Mouse (Mus musculus) heart, embryonic 10.5 days (tissue): Measurements from ENCODE around the gene Osbpl8. TPM values are rescaled to one million over a fixed set of nuclear protein-coding genes. Genes with fewer than 3 reads are reported as not detected.
A peak's percentile ranks its signal among the peaks of the same experiment; 100 is the strongest.

ENCODE experiments used
- DNase-seq: peaks from one replicate; pipeline ENCODE4 v3.0.0-alpha.2; 2017; ENCODE audit warnings: low spot score
- H3K27ac ChIP-seq: fragments of 300-500 bp; sonication (generic); 2 replicates; pipeline ENCODE4 v1.5.1; 2016; ENCODE audit warnings: mild to moderate bottlenecking
- H3K27me3 ChIP-seq: fragments of 300-500 bp; sonication (generic); 2 replicates; pipeline ENCODE4 v1.6.1; 2016; ENCODE audit warnings: mild to moderate bottlenecking; ENCODE audit not compliant: poor library complexity, insufficient read depth, severe bottlenecking
- H3K36me3 ChIP-seq: fragments of 300-500 bp; sonication (generic); 2 replicates; pipeline ENCODE4 v1.6.1; 2016; ENCODE audit warnings: mild to moderate bottlenecking, moderate library complexity
- H3K4me1 ChIP-seq: fragments of 300-500 bp; sonication (generic); 2 replicates; pipeline ENCODE4 v1.6.1; 2016; ENCODE audit warnings: mild to moderate bottlenecking
- H3K4me3 ChIP-seq: fragments of 300-500 bp; sonication (generic); 2 replicates; pipeline ENCODE4 v1.5.1; 2016; ENCODE audit warnings: mild to moderate bottlenecking, moderate library complexity
- H3K9me3 ChIP-seq: fragments of 300-500 bp; sonication (generic); 2 replicates; pipeline ENCODE4 v1.6.1; 2016; ENCODE audit warnings: mild to moderate bottlenecking, moderate library complexity
- WGBS: fragments of 180-500 bp; shearing (Covaris S2); methylation state at CpG from one replicate; pipeline ENCODE4 v1.1.7; 2016; 5-methylcytosine and 5-hydroxymethylcytosine counted together
- polyA plus RNA-seq: library from polyadenylated mRNA; unstranded; fragments of >200 nt; fragmentation: Nextera tagmentation; extraction: Ambion mirVana; gene quantifications from 2 replicates; pipeline ENCODE4 v1.2.1, GENCODE M21; 2016

Gene Osbpl8
- polyA plus RNA-seq, 1 experiment from 2014 or later, result 11.5 TPM

DNA sequence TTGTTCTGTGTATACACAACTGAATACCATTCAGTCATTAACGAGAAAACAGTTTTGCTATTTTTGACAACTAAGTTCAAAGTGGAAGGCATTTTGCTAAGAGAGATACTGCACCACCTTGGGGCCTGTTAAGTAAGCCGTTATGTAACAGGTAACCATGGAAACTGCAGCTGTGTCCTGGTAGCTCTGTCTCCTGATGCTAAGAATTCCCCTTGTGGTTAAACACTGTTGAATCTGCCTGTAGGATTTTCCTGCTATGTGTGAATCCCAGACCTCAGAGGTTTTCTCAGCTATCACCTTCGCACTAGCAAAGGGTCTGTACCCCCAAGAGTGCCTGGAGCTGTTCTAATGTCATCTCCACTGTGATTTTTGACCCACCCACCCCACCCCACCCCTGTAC, 153.5 kb downstream of the Osbpl8 start:
- H3K27me3 ChIP-seq, result no peaks in the 10 kb centered on the region
- H3K36me3 ChIP-seq, result no peaks in the 10 kb centered on the region
- H3K9me3 ChIP-seq, result no peaks in the 10 kb centered on the region
- WGBS, result 69% methylated on average over 3 of the region's 3 CpGs
- no peak overlapping the region for H3K27ac ChIP-seq
- peak; percentile 53 for DNase-seq
- no peak overlapping the region for H3K4me3 ChIP-seq
- H3K4me1 ChIP-seq, result peaks cover 6% of the 10 kb centered on the region

GRCm38 (mm10) chr10:111318805-111319500, 154.4 kb downstream of the Osbpl8 start:
- H3K9me3 ChIP-seq, result no peaks in the 10 kb centered on the region
- H3K27ac ChIP-seq, result no peak overlapping the region
- H3K4me1 ChIP-seq, result no peaks in the 10 kb centered on the region
- 83% methylated on average over 9 of the region's 9 CpGs for WGBS
- peak; percentile 36 for DNase-seq
- no peaks in the 10 kb centered on the region for H3K27me3 ChIP-seq
- no peaks in the 10 kb centered on the region for H3K36me3 ChIP-seq
- no peak overlapping the region for H3K4me3 ChIP-seq

DNA sequence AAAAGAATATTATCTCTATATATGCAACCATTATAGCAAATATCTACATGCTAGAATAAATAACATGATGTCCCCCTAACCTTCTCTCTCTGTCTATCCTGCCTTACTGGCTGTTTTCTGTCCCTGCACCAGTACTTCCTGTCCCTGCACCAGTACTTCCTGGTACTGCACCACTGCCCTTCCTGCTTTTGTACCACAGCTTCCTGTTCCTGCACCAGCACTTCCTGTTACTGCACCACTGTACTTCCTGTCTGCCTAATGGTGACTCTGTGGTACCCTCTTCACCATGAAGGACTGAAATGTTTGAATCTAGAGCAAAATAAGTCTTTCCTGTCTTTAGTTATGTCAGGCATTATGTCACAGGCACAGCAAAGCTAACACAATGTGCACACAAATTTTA, 156.0 kb downstream of the Osbpl8 start:
- no peaks in the 10 kb centered on the region for H3K27me3 ChIP-seq
- no peaks in the 10 kb centered on the region for H3K9me3 ChIP-seq
- no peak for DNase-seq
- H3K27ac ChIP-seq, result no peak overlapping the region
- no peak overlapping the region for H3K4me3 ChIP-seq
- H3K4me1 ChIP-seq, result no peaks in the 10 kb centered on the region
- no peaks in the 10 kb centered on the region for H3K36me3 ChIP-seq

- Histone ChIP-seq H3K36me3 (no peaks in the 10 kb centered on the region), H3K4me1 (no peaks in the 10 kb centered on the region), H3K9me3 (no peaks in the 10 kb centered on the region), H3K4me3 (no peak overlapping the region), H3K27ac (no peak overlapping the region), H3K27me3 (no peaks in the 10 kb centered on the region)
- WGBS, result 76% methylated on average over 4 of the region's 4 CpGs
- no peak for DNase-seq
These were observed 163.4 kb downstream of the Osbpl8 start for GRCm38 (mm10) chr10:111327957-111328356.

GRCm38 (mm10) chr10:111329326-111329725, 164.8 kb downstream of the Osbpl8 start:
- 79% methylated on average over 5 of the region's 5 CpGs for WGBS
- Histone ChIP-seq H3K9me3 (no peaks in the 10 kb centered on the region), H3K4me1 (no peaks in the 10 kb centered on the region), H3K27ac (no peak overlapping the region), H3K4me3 (no peak overlapping the region), H3K27me3 (no peaks in the 10 kb centered on the region), H3K36me3 (no peaks in the 10 kb centered on the region)
- no peak for DNase-seq

- Histone ChIP-seq H3K27me3 (no peaks in the 10 kb centered on the region), H3K4me3 (no peak overlapping the region), H3K27ac (no peak overlapping the region), H3K4me1 (peaks cover 9% of the 10 kb centered on the region), H3K9me3 (no peaks in the 10 kb centered on the region), H3K36me3 (no peaks in the 10 kb centered on the region)
- WGBS, result 91% methylated on average over 2 of the region's 2 CpGs
- no peak for DNase-seq
These were observed 170.3 kb downstream of the Osbpl8 start for GRCm38 (mm10) chr10:111334902-111335301.

GRCm38 (mm10) chr10:111335517-111336352, 171.2 kb downstream of the Osbpl8 start:
- Histone ChIP-seq H3K9me3 (no peaks in the 10 kb centered on the region), H3K4me1 (peaks cover 9% of the 10 kb centered on the region), H3K27ac (peak overlapping the region; percentile 77), H3K27me3 (no peaks in the 10 kb centered on the region), H3K36me3 (no peaks in the 10 kb centered on the region), H3K4me3 (peak overlapping the region; percentile 51)
- WGBS, result 15% methylated on average over 29 of the region's 29 CpGs
- peak; percentile 77 for DNase-seq

- Histone ChIP-seq H3K27me3 (no peaks in the 10 kb centered on the region), H3K4me3 (peak overlapping the region; percentile 51), H3K9me3 (no peaks in the 10 kb centered on the region), H3K4me1 (peaks cover 9% of the 10 kb centered on the region), H3K36me3 (no peaks in the 10 kb centered on the region), H3K27ac (peak overlapping the region; percentile 77; the same call in 1 of the 2 replicates)
- 8% methylated on average over 10 of the region's 10 CpGs for WGBS
- DNase-seq, result no peak
These were observed 171.8 kb downstream of the Osbpl8 start for GRCm38 (mm10) chr10:111336353-111336713.

DNA sequence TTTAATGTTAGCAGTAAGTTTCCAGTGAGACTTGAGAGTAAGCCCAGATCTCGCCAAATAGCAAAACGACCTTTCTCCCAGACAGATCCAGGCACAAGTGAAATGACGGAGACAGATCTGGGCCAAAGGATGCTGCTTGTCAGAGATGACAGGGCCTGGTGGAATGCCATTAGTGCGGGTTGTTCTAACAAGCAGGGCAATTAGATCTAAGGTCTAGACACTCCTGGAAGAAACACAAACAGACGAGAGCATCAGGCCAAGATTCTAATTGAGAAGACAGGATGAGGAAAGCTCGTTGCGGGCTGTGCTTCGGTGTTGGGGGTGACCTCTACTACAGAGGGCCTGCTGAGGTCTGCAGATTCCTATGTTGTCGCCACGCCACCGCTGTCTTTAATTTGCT, 174.7 kb downstream of the Osbpl8 start:
- WGBS, result 70% methylated on average over 11 of the region's 11 CpGs
- H3K36me3 ChIP-seq, result no peaks in the 10 kb centered on the region
- H3K9me3 ChIP-seq, result no peaks in the 10 kb centered on the region
- no peak for DNase-seq
- peaks cover 9% of the 10 kb centered on the region for H3K4me1 ChIP-seq
- no peak overlapping the region for H3K4me3 ChIP-seq
- no peak overlapping the region for H3K27ac ChIP-seq
- no peaks in the 10 kb centered on the region for H3K27me3 ChIP-seq

DNA sequence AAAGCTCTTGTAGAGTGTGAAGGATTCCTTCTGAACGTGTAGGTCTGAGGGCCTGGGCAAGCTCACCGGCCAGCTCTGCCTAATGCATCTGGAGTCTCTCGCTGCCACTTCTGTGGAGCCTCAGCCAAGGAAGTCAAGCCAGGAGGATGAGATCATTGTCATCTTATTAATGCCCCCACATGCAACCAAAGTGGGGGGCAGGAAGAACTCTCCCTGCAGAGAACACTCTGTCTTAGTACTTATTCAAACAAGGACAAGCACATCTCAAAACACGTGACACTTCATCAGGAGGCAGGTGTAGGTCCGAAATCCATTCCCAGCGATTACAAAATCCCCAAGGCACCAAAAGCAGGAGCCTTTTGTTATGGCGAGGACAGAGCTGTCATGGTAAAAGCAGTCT, 177.2 kb downstream of the Osbpl8 start:
- Histone ChIP-seq H3K9me3 (no peaks in the 10 kb centered on the region), H3K36me3 (no peaks in the 10 kb centered on the region), H3K4me3 (no peak overlapping the region), H3K27ac (no peak overlapping the region), H3K27me3 (no peaks in the 10 kb centered on the region), H3K4me1 (no peaks in the 10 kb centered on the region)
- 75% methylated on average over 7 of the region's 7 CpGs for WGBS
- DNase-seq, result no peak

- no peaks in the 10 kb centered on the region for H3K27me3 ChIP-seq
- H3K4me3 ChIP-seq, result no peak overlapping the region
- no peak overlapping the region for H3K27ac ChIP-seq
- H3K4me1 ChIP-seq, result no peaks in the 10 kb centered on the region
- DNase-seq, result no peak
- no peaks in the 10 kb centered on the region for H3K36me3 ChIP-seq
- WGBS, result 88% methylated on average over 5 of the region's 5 CpGs
- no peaks in the 10 kb centered on the region for H3K9me3 ChIP-seq
These were observed 179.0 kb downstream of the Osbpl8 start for GRCm38 (mm10) chr10:111343555-111343954.
